ENCODE assay signal across 8 mouse cellular contexts in the genomic region with DNA sequence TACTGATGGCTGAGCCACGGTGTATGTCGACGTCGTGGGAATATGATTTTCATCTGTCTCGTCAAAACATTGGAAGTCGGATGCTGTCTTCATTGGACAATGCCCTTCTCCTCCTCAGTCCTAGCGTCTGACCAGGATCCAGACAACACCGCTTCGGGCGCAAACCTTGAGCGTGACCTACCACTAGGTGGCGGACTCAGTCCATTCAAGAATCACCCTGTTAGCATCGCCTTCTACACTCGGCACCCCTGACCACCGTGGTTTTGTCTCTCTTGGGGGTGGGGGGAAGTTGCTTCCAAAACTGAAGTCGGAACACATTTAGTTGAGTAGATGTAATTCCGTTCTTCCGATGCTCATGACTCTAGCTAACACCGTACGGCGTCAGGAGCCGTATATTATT. TPM values are rescaled to one million over a fixed set of nuclear protein-coding genes. Genes with fewer than 3 reads are reported as not detected.
A peak's percentile ranks its signal among the peaks of the same experiment; 100 is the strongest.
DNase-seq lines count a peak whose midpoint lies in the region; ATAC-seq lines count a peak whose summit lies in the region.

No protein-coding gene starts in this region.

- peaks cover 2% of the 10 kb centered on the region; the same call in 1 of the 2 replicates for H3K4me1 ChIP-seq in embryonic facial prominence, embryonic 11.5 days (ENCODE audit: control insufficient read depth, insufficient read depth, low read length)
- peaks cover 62% of the 10 kb centered on the region for H3K4me1 ChIP-seq in midbrain, embryonic 10.5 days

- H3K4me3 ChIP-seq in embryonic facial prominence, embryonic 11.5 days (ENCODE audit: low read depth, low read length), result peak overlapping the region; percentile 35
- H3K4me3 ChIP-seq in midbrain, embryonic 10.5 days, result peak overlapping the region; percentile 51

- H3K27ac ChIP-seq in embryonic facial prominence, embryonic 11.5 days (replicated peaks; ENCODE audit: low read depth, low read length), result no peak overlapping the region
- no peak overlapping the region for H3K27ac ChIP-seq in midbrain, embryonic 10.5 days (replicated peaks)

- peaks cover 9% of the 10 kb centered on the region for H3K27me3 ChIP-seq in embryonic facial prominence, embryonic 11.5 days (ENCODE audit: control insufficient read depth, insufficient read depth, low read length)
- peaks cover 79% of the 10 kb centered on the region for H3K27me3 ChIP-seq in midbrain, embryonic 10.5 days (ENCODE audit: low read depth, poor library complexity, severe bottlenecking)

- peak overlapping the region; percentile 70 for H3K4me2 ChIP-seq in embryonic facial prominence, embryonic 11.5 days (ENCODE audit: low read depth, low read length)

- DNase-seq in adrenal gland, postnatal 25 days, result peak; percentile 89
- DNase-seq in embryonic facial prominence, embryonic 11.5 days (ENCODE audit: low spot score), result peak; percentile 93
- peak; percentile 92 to 97 for DNase-seq in heart, adult 18-20 months
- DNase-seq in kidney, adult 11 months, result peak; percentile 87
- peak; percentile 91 for DNase-seq in left cerebral cortex, postnatal 4 days
- DNase-seq in midbrain, embryonic 10.5 days (ENCODE audit: low spot score), result peak; percentile 86
- peak; percentile 84 for DNase-seq in right cerebral cortex, postnatal 25 days
- peak; percentile 87 to 89 for DNase-seq in urinary bladder, postnatal 36 days (ENCODE audit: low spot score in 2 of 2)

- no peaks in the 10 kb centered on the region for H3K9me3 ChIP-seq in embryonic facial prominence, embryonic 11.5 days (replicated peaks; ENCODE audit: control insufficient read depth, low read length)
- H3K9me3 ChIP-seq in midbrain, embryonic 10.5 days (replicated peaks), result no peaks in the 10 kb centered on the region

- WGBS in embryonic facial prominence, embryonic 11.5 days, result 2% methylated on average over 22 of the region's 22 CpGs
- WGBS in midbrain, embryonic 10.5 days, result 2% methylated on average over 22 of the region's 22 CpGs

- 0 out of 2 replicates have a peak, but pooled peaks have one; percentile 5 for ATAC-seq in embryonic facial prominence, embryonic 11.5 days (replicated peaks; ENCODE audit: insufficient number of reproducible peaks, low FRiP score, low TSS enrichment, low read depth)

- no peak overlapping the region for H3K9ac ChIP-seq in embryonic facial prominence, embryonic 11.5 days (replicated peaks; ENCODE audit: low read length)

- no peaks in the 10 kb centered on the region for H3K36me3 ChIP-seq in embryonic facial prominence, embryonic 11.5 days (replicated peaks; ENCODE audit: control insufficient read depth, insufficient read depth, low read depth, low read length)
- no peaks in the 10 kb centered on the region for H3K36me3 ChIP-seq in midbrain, embryonic 10.5 days

- intact Hi-C loops in left cerebral cortex, postnatal 4 days (cut with DNase I), result loop anchor here (2.0 to 10.0 kb wide), 4 partner anchors 831 to 1973 kb away; no protein-coding TSS in a partner anchor

RNA-seq across cellular contexts. Expression of a gene that starts 4.1 kb away (rescaled TPM):
- total RNA-seq in adrenal gland, postnatal 25 days (2021), result not detected in 2 replicates
- not detected in 2 replicates for polyA plus RNA-seq in embryonic facial prominence, embryonic 11.5 days (2014; fragmentation: Nextera tagmentation; extraction: Ambion mirVana)
- total RNA-seq in heart, adult 18-20 months (2021), result not detected
- total RNA-seq in left cerebral cortex, postnatal 4 days (2021), result not detected
- not detected in 2 replicates for polyA plus RNA-seq in midbrain, embryonic 10.5 days (2016; fragmentation: Nextera tagmentation; extraction: Ambion mirVana)

RNA-seq across cellular contexts. Expression of a gene that starts 4.5 kb away (rescaled TPM):
- 47.5 and 61.7 TPM in 2 replicates for total RNA-seq in adrenal gland, postnatal 25 days (2021)
- polyA plus RNA-seq in embryonic facial prominence, embryonic 11.5 days (2014; fragmentation: Nextera tagmentation; extraction: Ambion mirVana), result 0.25 and 0.56 TPM in 2 replicates
- 10 to 100 TPM; 21.2 to 24.4 TPM for total RNA-seq in heart, adult 18-20 months (2021)
- total RNA-seq in left cerebral cortex, postnatal 4 days (2021), result 10 to 100 TPM; 21.0 to 22.4 TPM
- polyA plus RNA-seq in midbrain, embryonic 10.5 days (2016; fragmentation: Nextera tagmentation; extraction: Ambion mirVana), result 0.02 and 0.07 TPM in 2 replicates

RNA-seq across cellular contexts. Expression of a gene that starts 52.0 kb away (rescaled TPM):
- total RNA-seq in adrenal gland, postnatal 25 days (2021), result not detected in 2 replicates
- polyA plus RNA-seq in embryonic facial prominence, embryonic 11.5 days (2014; fragmentation: Nextera tagmentation; extraction: Ambion mirVana), result not detected in 2 replicates
- not detected for total RNA-seq in heart, adult 18-20 months (2021)
- under 1 TPM in 1 of 2 experiments, not detected in 1; 0.36 TPM for total RNA-seq in left cerebral cortex, postnatal 4 days (2021)
- not detected in 2 replicates for polyA plus RNA-seq in midbrain, embryonic 10.5 days (2016; fragmentation: Nextera tagmentation; extraction: Ambion mirVana)
